Mouse (Mus musculus) liver, adult 2 months (tissue): ENCODE measurements around the gene Large2. TPM values are rescaled to one million over a fixed set of nuclear protein-coding genes. Genes with fewer than 3 reads are reported as not detected.

Experiments
- DNase-seq: peaks from one replicate; pipeline ENCODE4 v3.0.0-alpha.2; 2011; ENCODE audit warnings: low read depth, low spot score; ENCODE audit errors: extremely low read depth
- H3K27ac ChIP-seq: fragments of 200-500 bp; replicated peaks from 2 replicates; pipeline ENCODE4 v1.5.1; 2012; ENCODE audit warnings: low read depth, mild to moderate bottlenecking, control low read depth, inconsistent platforms, low read length; ENCODE audit not compliant: insufficient read depth
- H3K27me3 ChIP-seq: fragments of 200-500 bp; 2 replicates; pipeline ENCODE4 v1.6.1; 2012; ENCODE audit warnings: mild to moderate bottlenecking, moderate library complexity, low read length, inconsistent platforms; ENCODE audit not compliant: control insufficient read depth, insufficient read depth
- H3K36me3 ChIP-seq: fragments of 200-500 bp; 2 replicates; pipeline ENCODE4 v1.6.1; 2012; ENCODE audit warnings: low read length, inconsistent platforms; ENCODE audit not compliant: control insufficient read depth, insufficient read depth
- H3K4me1 ChIP-seq: fragments of 200-500 bp; 2 replicates; pipeline ENCODE4 v1.6.1; 2011; ENCODE audit warnings: low read length; ENCODE audit not compliant: control insufficient read depth, insufficient read depth
- H3K4me3 ChIP-seq: fragments of 200-500 bp; 2 replicates; pipeline ENCODE4 v1.5.1; 2011; ENCODE audit warnings: low read depth, mild to moderate bottlenecking, control low read depth, low read length, moderate library complexity; ENCODE audit not compliant: insufficient read depth
- H3K79me2 ChIP-seq: fragments of 200-500 bp; 2 replicates; pipeline ENCODE4 v1.6.1; 2012; ENCODE audit warnings: inconsistent platforms, mild to moderate bottlenecking, low read length, moderate library complexity; ENCODE audit not compliant: control insufficient read depth, insufficient read depth
- H3K9ac ChIP-seq: fragments of 200-500 bp; 2 replicates; pipeline ENCODE4 v1.6.1; 2012; ENCODE audit warnings: low read depth, mild to moderate bottlenecking, control low read depth, inconsistent platforms, low read length
- CTCF ChIP-seq: fragments of 200-500 bp; IDR thresholded peaks from 2 replicates; pipeline ENCODE4 v1.5.1; 2011; ENCODE audit warnings: low read depth, low read length, control low read depth
- POLR2A ChIP-seq: fragments of 200-500 bp; IDR thresholded peaks from 2 replicates; pipeline ENCODE4 v1.6.1; 2011; ENCODE audit warnings: low read length, control low read depth; ENCODE audit not compliant: insufficient read depth; ENCODE audit errors: extremely low read depth
- WGBS: fragments of 180-500 bp; shearing (Covaris S2); methylation state at CpG from one replicate; pipeline ENCODE4 v1.1.7; 2018; 5-methylcytosine and 5-hydroxymethylcytosine counted together
- polyA plus RNA-seq: library from polyadenylated mRNA; depleted of rRNA; stranded (reverse); fragments of >200 nt; gene quantifications from 2 replicates; pipeline ENCODE4 v1.2.3, GENCODE M21; 2012
- total RNA-seq: library from RNA; depleted of rRNA; stranded (reverse); fragments of >200 nt; gene quantifications from 2 replicates; pipeline ENCODE4 v1.2.3, GENCODE M21; 2014

Gene Large2
- total and polyA plus RNA-seq, 2 experiments = 0.37 to 1.7 TPM

DNA sequence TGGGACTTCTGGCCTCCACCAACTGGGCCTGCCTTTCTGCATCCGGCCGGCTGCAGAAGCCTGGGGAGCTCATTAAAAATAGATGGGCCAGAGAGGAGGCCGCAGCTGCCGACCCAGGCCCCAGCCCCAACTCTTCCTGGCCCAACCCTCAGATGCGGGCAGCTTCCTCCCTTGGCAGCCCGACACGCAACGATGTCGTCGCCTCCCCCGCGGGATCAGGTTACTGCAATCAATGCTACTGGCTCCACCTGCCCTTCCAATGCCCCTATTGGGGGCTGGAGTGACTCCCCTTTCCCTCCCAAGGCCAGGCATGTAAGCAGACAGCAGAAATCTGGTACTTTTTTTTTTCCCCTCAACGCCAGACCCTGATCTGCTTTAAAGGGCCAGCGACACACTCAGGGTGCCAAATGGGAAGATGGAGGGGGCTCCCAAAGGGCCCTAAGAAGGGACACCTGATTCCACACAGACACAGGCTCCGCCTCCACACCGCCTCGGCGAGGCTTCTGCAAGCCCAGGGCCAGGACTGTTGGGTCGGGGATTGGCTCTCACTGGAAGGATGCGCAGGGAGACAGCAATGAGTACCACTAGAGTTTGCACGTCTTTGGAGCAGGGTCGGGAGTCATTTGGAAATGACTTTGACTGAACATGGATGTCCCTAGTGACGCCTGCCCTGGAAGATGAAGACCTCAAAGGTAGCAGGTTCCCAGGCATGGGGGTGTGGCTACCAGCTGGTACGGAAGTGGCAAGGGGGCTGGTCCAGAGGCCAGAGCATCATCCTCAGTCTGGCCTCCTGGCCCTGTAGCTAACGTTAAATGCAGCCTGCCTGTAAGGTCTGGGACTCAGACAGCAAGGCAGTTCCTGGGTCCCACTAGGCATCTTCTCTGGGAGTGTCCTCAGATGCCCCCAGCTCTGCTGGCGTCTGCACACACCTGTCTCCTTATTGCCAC lies 17.9 kb upstream of the Large2 start:
- no peaks in the 10 kb centered on the region for H3K36me3 ChIP-seq
- H3K79me2 ChIP-seq = no peaks in the 10 kb centered on the region
- H3K4me3 ChIP-seq = peak overlapping the region; percentile 41; the same call in 1 of the 2 replicates
- no peak for DNase-seq
- H3K9ac ChIP-seq = no peak overlapping the region; the same call in 1 of the 2 replicates
- H3K27ac ChIP-seq = peak overlapping the region; percentile 35; the same call in 1 of the 2 replicates
- peaks cover 16% of the 10 kb centered on the region for H3K27me3 ChIP-seq
- TF ChIP-seq CTCF = no peak
- no peak for TF ChIP-seq POLR2A
- 9% methylated on average over 26 of the region's 26 CpGs for WGBS
- no peaks in the 10 kb centered on the region for H3K4me1 ChIP-seq

GRCm38 (mm10) chr2:92391703-92392317 lies 17.1 kb upstream of the Large2 start:
- H3K36me3 ChIP-seq = no peaks in the 10 kb centered on the region
- no peaks in the 10 kb centered on the region for H3K79me2 ChIP-seq
- H3K4me1 ChIP-seq = no peaks in the 10 kb centered on the region
- TF ChIP-seq POLR2A (no peak), CTCF (no peak)
- H3K9ac ChIP-seq = no peak overlapping the region; the same call in 1 of the 2 replicates
- WGBS = 24% methylated on average over 11 of the region's 11 CpGs
- H3K4me3 ChIP-seq = peak overlapping the region; percentile 41; the same call in 1 of the 2 replicates
- peak; percentile 41 for DNase-seq
- H3K27me3 ChIP-seq = peaks cover 16% of the 10 kb centered on the region
- H3K27ac ChIP-seq = peak overlapping the region; percentile 35; the same call in 1 of the 2 replicates

DNA sequence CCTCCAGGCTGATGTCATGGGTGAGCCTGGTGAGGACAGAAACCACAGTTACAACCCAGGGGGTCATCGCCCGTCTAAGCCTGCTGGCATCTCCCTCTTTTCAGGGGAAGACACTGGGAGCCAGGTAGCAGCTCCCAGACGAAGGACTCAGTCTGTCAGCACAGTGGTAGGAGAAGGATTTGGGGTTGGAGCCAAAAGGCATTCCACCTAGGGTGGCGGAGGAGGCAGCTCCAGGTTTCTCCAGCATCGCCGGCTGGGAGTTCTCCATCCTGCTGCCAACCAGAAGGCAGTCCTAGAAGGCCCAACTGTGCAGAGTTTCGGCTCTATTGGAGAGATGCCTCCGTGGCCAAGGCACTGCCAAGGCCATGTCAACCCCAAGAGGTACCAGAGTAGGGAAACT lies 16.4 kb upstream of the Large2 start:
- TF ChIP-seq POLR2A (no peak), CTCF (no peak)
- no peaks in the 10 kb centered on the region for H3K79me2 ChIP-seq
- no peak for DNase-seq
- H3K9ac ChIP-seq = no peak overlapping the region
- peaks cover 16% of the 10 kb centered on the region for H3K27me3 ChIP-seq
- 83% methylated on average over 8 of the region's 8 CpGs for WGBS
- no peaks in the 10 kb centered on the region for H3K4me1 ChIP-seq
- H3K4me3 ChIP-seq = no peak overlapping the region
- no peaks in the 10 kb centered on the region for H3K36me3 ChIP-seq
- H3K27ac ChIP-seq = no peak overlapping the region

DNA sequence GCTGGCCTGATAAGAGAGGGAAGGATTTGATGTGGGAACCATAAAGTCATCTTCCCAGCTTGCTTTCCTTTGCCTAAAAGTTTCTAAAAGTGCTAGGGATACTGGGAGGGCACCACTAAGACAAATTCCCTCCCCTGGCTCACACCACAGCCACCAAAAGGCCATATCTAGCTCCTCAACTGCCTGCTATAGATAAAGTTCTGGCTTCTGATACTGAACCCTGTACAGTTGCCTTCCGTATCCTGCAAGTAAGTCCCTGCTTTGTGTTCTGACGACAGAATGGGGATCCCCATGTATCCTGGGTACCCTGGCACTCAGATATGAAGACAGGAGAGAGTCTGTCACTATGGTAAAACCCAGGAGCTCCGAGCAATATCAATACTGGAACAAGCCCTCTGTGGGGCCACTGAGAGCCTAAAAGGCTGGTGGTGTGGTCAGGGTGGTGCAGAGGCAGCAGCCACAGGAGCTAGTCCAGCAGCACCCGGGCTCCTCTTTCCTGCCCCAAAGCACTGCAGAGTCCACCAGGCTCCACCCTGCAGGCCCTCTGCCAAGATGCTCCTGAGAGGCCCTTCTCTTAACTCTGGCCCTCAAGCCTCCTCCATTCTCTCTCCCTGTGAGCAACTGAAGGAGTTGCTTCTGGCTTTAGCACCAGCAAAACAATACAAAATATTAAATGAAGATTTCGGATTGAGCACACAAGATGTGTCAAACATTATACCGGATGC lies 15.7 kb upstream of the Large2 start:
- WGBS = 73% methylated on average over 6 of the region's 6 CpGs

GRCm38 (mm10) chr2:92389645-92390044 lies 15.0 kb upstream of the Large2 start:
- Histone ChIP-seq H3K36me3 (no peaks in the 10 kb centered on the region), H3K4me3 (peak overlapping the region; percentile 58; the same call in 1 of the 2 replicates), H3K79me2 (no peaks in the 10 kb centered on the region), H3K9ac (no peak overlapping the region), H3K4me1 (no peaks in the 10 kb centered on the region), H3K27ac (no peak overlapping the region), H3K27me3 (peaks cover 16% of the 10 kb centered on the region)
- WGBS = 56% methylated on average over 10 of the region's 10 CpGs
- TF ChIP-seq CTCF (no peak), POLR2A (no peak)
- DNase-seq = no peak

More for the DNA sequence above, 15.7 kb upstream of the Large2 start:
- no peak for TF ChIP-seq POLR2A
- TF ChIP-seq CTCF = no peak
- peaks cover 16% of the 10 kb centered on the region for H3K27me3 ChIP-seq
- no peak overlapping the region for H3K27ac ChIP-seq
- H3K4me3 ChIP-seq = no peak overlapping the region
- no peaks in the 10 kb centered on the region for H3K4me1 ChIP-seq
- H3K36me3 ChIP-seq = no peaks in the 10 kb centered on the region
- no peak for DNase-seq
- H3K79me2 ChIP-seq = no peaks in the 10 kb centered on the region
- no peak overlapping the region for H3K9ac ChIP-seq
